Mouse (Mus musculus): Measurements from ENCODE around the gene Prkci. TPM values are rescaled to one million over a fixed set of nuclear protein-coding genes. Genes with fewer than 3 reads are reported as not detected.
A peak's percentile ranks its signal among the peaks of the same experiment; 100 is the strongest.

Prkci gene
- polyA plus RNA-seq, 1 experiment: 10.8 TPM

DNA sequence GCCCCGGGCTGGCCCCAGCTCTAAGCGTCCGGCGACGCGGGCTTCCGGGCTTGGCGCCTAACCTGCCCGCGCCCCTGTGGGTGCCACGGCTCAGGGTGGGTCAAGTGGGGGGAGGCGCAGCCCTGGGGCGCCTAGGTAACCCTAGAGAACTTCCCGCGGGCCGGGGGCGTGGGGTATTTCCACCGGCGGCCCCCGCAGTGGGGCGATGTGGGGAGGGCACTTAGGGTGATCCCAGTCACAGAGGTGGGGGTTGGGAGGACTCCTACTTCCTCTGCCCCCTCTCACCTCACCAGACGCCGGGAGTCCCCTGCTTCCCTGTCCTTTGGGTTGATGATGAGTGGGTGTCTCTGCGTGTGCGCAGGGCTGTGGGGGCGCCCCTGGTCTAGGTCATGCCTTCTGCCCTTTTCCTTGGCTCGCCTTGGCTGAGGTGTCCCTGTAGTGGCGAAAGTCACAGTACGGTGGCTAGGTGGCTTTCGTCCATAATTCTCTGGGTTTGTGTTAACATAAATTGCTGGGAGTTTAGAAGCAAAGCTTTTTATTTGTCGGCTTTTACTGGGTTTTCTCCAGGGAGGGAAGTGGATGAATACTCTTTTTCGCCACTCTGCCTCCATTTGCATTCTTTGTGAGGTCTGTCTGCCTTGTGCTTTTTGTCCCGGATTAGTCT, 100.1 kb downstream of the Prkci start:
- peaks cover 51% of the 10 kb centered on the region for H3K79me2 ChIP-seq (ENCODE audit: control insufficient read depth, insufficient read depth)
- no peaks in the 10 kb centered on the region for H3K27me3 ChIP-seq (ENCODE audit: control insufficient read depth, insufficient read depth, insufficient read length)
- TF ChIP-seq SRF (IDR thresholded peaks at IDR 0.05; ENCODE audit: control insufficient read depth, insufficient read length, low read depth): no peak
- no peak for TF ChIP-seq USF1 (IDR thresholded peaks at IDR 0.05; ENCODE audit: low read depth)
- TF ChIP-seq TCF3 (IDR thresholded peaks at IDR 0.05; ENCODE audit: insufficient read length, low read depth): no peak
- no peak for TF ChIP-seq TCF12 (IDR thresholded peaks at IDR 0.05; ENCODE audit: insufficient read depth, poor library complexity, severe bottlenecking)
- TF ChIP-seq REST (IDR thresholded peaks at IDR 0.05; ENCODE audit: insufficient read depth, insufficient read length): no peak
- peak; percentile 32 for TF ChIP-seq POLR2A (IDR thresholded peaks at IDR 0.05; ENCODE audit: insufficient read length, low read depth)
- TF ChIP-seq MYOD1 (IDR thresholded peaks at IDR 0.05; ENCODE audit: control insufficient read depth in 1 of 3, insufficient read length in 2 of 3, low read depth in 2 of 3): no peak
- peak; percentile 52 for TF ChIP-seq POLR2AphosphoS2 (IDR thresholded peaks at IDR 0.05; ENCODE audit: insufficient read length, low read depth)
- no peak for TF ChIP-seq MYOG (IDR thresholded peaks at IDR 0.05; ENCODE audit: control insufficient read depth in 1 of 3, insufficient read depth in 1 of 3, insufficient read length in 2 of 3, low read depth in 2 of 3)
- H3K4me3 ChIP-seq: peak overlapping the region; percentile 90
- H3ac ChIP-seq (ENCODE audit: control insufficient read depth, insufficient read length): peak overlapping the region; percentile 71
- peak overlapping the region; percentile 90 for H3K4me2 ChIP-seq (ENCODE audit: low read depth)
- H3K36me3 ChIP-seq (ENCODE audit: control insufficient read depth, insufficient read depth): peaks cover 7% of the 10 kb centered on the region

DNA sequence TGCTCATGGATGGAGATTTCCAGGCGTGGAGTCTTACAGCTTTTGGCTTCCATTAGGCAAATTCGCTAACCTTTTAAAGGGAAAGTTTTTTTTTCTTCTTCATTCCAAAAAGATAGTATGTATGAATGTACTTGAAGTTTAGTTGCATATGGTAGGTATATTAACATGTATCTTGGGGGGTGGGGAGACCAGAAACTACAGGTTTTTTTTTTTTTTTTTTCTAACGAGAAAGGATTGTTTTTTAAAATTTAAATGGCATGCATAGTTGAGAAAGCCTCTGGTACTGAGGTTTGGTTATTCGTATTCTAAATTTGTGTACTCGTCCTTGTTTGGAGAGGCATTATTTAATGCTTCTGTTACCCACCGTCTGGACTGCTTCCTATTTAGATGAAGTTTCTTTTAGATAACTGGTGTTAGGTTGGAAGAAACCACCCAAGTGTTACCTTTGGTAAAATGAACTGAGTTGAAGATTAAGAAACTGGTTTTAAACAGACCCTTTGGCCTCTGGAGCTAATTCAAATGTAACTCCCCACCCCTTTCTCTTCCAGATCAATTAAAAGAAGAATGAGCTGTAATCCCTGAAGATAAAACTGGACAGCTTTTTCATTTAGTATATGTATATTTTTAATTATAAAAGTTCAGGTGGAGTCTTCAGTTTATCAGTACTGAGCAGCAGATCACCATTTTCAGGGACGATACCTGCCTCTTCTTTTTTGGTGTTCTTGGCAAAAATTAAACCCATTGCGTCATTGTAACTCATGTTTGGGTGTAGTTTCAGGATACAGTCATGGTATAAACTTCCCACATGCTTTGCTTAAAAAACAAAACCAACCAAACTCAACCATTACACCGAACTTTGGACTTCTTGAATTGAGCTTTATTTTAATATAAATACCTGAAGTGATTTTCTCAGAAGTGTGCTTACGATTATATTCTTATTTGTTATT, 100.9 kb downstream of the Prkci start:
- Histone ChIP-seq H3K4me3 (peak overlapping the region; percentile 90), H3ac (ENCODE audit: control insufficient read depth, insufficient read length) (peak overlapping the region; percentile 71), H3K79me2 (ENCODE audit: control insufficient read depth, insufficient read depth) (peaks cover 59% of the 10 kb centered on the region), H3K36me3 (ENCODE audit: control insufficient read depth, insufficient read depth) (peaks cover 7% of the 10 kb centered on the region), H3K4me2 (ENCODE audit: low read depth) (peak overlapping the region; percentile 90), H3K27me3 (ENCODE audit: control insufficient read depth, insufficient read depth, insufficient read length) (no peaks in the 10 kb centered on the region)
- TF ChIP-seq REST (IDR thresholded peaks at IDR 0.05; ENCODE audit: insufficient read depth, insufficient read length): no peak
- TF ChIP-seq CEBPB (IDR thresholded peaks at IDR 0.05; ENCODE audit: insufficient read depth, poor library complexity, severe bottlenecking): peak; percentile 44; the same call in 1 of the 2 replicates
- TF ChIP-seq POLR2AphosphoS2 (IDR thresholded peaks at IDR 0.05; ENCODE audit: insufficient read length, low read depth): no peak

DNA sequence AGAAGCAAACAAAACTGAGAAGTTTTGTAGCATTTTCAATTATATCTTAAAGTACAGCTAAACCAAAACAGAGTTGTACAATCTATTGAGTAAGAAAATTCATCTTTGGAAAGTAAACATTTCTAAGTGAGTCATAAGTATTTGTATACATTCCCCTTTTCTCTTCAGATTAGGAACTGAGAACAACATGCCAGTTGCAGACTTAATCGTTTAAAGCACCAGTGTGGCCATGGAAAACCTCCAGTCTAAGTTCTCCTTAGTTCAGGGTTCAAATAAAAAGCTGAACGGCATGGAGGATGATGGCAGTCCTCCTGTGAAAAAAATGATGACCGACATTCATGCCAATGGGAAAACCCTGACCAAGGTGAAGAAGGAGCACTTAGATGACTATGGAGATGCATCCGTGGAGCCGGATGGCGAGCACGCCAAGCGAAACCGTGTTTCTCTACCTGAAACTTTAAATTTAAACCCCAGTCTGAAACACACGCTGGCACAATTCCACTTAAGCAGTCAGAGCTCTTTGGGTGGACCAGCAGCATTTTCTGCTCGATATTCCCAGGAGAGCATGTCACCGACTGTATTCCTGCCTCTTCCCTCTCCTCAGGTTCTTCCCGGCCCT, 101.7 kb downstream of the Prkci start:
- Histone ChIP-seq H3K36me3 (ENCODE audit: control insufficient read depth, insufficient read depth) (peaks cover 7% of the 10 kb centered on the region), H3ac (ENCODE audit: control insufficient read depth, insufficient read length) (no peak overlapping the region), H3K79me2 (ENCODE audit: control insufficient read depth, insufficient read depth) (peaks cover 67% of the 10 kb centered on the region), H3K4me3 (peak overlapping the region; percentile 90), H3K4me2 (ENCODE audit: low read depth) (peak overlapping the region; percentile 90), H3K27me3 (ENCODE audit: control insufficient read depth, insufficient read depth, insufficient read length) (no peaks in the 10 kb centered on the region)
- TF ChIP-seq TCF3 (IDR thresholded peaks at IDR 0.05; ENCODE audit: insufficient read length, low read depth) (no peak), MYOG (IDR thresholded peaks at IDR 0.05; ENCODE audit: control insufficient read depth in 1 of 3, insufficient read depth in 1 of 3, insufficient read length in 2 of 3, low read depth in 2 of 3) (no peak), REST (IDR thresholded peaks at IDR 0.05; ENCODE audit: insufficient read depth, insufficient read length) (no peak), E2F4 (IDR thresholded peaks at IDR 0.05; ENCODE audit: insufficient read depth) (no peak), POLR2AphosphoS2 (IDR thresholded peaks at IDR 0.05; ENCODE audit: insufficient read length, low read depth) (no peak), POLR2A (IDR thresholded peaks at IDR 0.05; ENCODE audit: insufficient read length, low read depth) (no peak), MYOD1 (IDR thresholded peaks at IDR 0.05; ENCODE audit: control insufficient read depth in 1 of 3, insufficient read length in 2 of 3, low read depth in 2 of 3) (no peak), CEBPB (IDR thresholded peaks at IDR 0.05; ENCODE audit: insufficient read depth, poor library complexity, severe bottlenecking) (no peak), USF1 (IDR thresholded peaks at IDR 0.05; ENCODE audit: low read depth) (no peak), MAX (IDR thresholded peaks at IDR 0.05; ENCODE audit: low read depth) (no peak), TCF12 (IDR thresholded peaks at IDR 0.05; ENCODE audit: insufficient read depth, poor library complexity, severe bottlenecking) (no peak), SRF (IDR thresholded peaks at IDR 0.05; ENCODE audit: control insufficient read depth, insufficient read length, low read depth) (no peak)

DNA sequence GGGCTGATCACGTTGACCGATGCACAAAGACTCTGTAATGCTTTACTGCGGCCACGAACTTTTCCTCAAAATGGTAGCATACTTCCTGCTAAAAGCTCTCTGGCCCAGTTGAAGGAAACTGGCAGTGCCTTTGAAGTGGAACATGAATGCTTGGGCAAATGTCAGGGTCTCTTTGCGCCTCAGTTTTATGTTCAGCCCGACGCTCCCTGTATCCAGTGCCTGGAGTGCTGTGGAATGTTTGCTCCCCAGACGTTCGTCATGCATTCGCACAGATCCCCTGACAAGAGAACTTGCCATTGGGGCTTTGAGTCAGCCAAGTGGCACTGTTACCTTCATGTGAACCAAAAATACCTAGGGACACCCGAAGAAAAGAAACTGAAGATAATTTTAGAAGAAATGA, 102.4 kb downstream of the Prkci start:
- TF ChIP-seq E2F4 (IDR thresholded peaks at IDR 0.05; ENCODE audit: insufficient read depth): no peak
- TF ChIP-seq POLR2AphosphoS2 (IDR thresholded peaks at IDR 0.05; ENCODE audit: insufficient read length, low read depth): peak; percentile 34
- no peak for TF ChIP-seq TCF3 (IDR thresholded peaks at IDR 0.05; ENCODE audit: insufficient read length, low read depth)
- TF ChIP-seq USF1 (IDR thresholded peaks at IDR 0.05; ENCODE audit: low read depth): no peak
- TF ChIP-seq TCF12 (IDR thresholded peaks at IDR 0.05; ENCODE audit: insufficient read depth, poor library complexity, severe bottlenecking): no peak
- no peak for TF ChIP-seq CEBPB (IDR thresholded peaks at IDR 0.05; ENCODE audit: insufficient read depth, poor library complexity, severe bottlenecking)
- H3K4me2 ChIP-seq (ENCODE audit: low read depth): peak overlapping the region; percentile 90
- H3K27me3 ChIP-seq (ENCODE audit: control insufficient read depth, insufficient read depth, insufficient read length): no peaks in the 10 kb centered on the region
- peaks cover 7% of the 10 kb centered on the region for H3K36me3 ChIP-seq (ENCODE audit: control insufficient read depth, insufficient read depth)
- no peak overlapping the region for H3ac ChIP-seq (ENCODE audit: control insufficient read depth, insufficient read length)
- peak overlapping the region; percentile 90 for H3K4me3 ChIP-seq
- H3K79me2 ChIP-seq (ENCODE audit: control insufficient read depth, insufficient read depth): peaks cover 74% of the 10 kb centered on the region
